Mouse (Mus musculus): ENCODE results near the gene Gm13275.
"Not testable (repeated sequence)": the region's sequence is repeated elsewhere in the genome, so short reads cannot be mapped to it uniquely, and the experiment has no call there.

DNA sequence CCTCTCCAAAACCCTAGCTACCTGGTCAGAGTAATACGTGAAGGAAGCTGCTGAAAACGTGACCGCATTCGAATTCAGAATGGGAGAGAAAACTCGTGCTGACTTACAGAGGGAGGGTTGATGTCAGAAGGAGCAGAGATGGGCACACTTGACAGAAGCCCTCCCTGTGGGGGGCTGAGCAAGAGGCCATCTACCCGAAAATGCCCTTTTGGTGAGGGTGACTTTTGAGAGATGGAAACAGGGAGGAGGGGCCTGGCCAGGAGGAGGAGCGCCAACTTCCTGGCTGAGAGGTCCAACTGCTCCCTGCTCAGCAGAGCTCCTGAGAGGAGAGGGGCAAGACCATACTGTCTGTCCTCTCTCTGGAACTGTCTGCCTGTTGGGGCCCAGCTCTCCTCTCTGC, 12.5 kb upstream of the Gm13275 start, which contains the start of gene Ifnz:
- not testable (repeated sequence) for TF ChIP-seq POLR2A, EP300 (IDR thresholded peaks at IDR 0.05; ENCODE audit: insufficient read depth, low read depth, low read length)
